Mouse (Mus musculus) A20 (cell line): ENCODE data around the gene Ckap4.
"Not testable (repeated sequence)": the region's sequence is repeated elsewhere in the genome, so short reads cannot be mapped to it uniquely, and the experiment has no call there.

Experiments
- DNase-seq: peaks from one replicate; pipeline ENCODE4 v3.0.0-alpha.2; 2011; ENCODE audit warnings: low read depth, low spot score

Gene Ckap4

DNA sequence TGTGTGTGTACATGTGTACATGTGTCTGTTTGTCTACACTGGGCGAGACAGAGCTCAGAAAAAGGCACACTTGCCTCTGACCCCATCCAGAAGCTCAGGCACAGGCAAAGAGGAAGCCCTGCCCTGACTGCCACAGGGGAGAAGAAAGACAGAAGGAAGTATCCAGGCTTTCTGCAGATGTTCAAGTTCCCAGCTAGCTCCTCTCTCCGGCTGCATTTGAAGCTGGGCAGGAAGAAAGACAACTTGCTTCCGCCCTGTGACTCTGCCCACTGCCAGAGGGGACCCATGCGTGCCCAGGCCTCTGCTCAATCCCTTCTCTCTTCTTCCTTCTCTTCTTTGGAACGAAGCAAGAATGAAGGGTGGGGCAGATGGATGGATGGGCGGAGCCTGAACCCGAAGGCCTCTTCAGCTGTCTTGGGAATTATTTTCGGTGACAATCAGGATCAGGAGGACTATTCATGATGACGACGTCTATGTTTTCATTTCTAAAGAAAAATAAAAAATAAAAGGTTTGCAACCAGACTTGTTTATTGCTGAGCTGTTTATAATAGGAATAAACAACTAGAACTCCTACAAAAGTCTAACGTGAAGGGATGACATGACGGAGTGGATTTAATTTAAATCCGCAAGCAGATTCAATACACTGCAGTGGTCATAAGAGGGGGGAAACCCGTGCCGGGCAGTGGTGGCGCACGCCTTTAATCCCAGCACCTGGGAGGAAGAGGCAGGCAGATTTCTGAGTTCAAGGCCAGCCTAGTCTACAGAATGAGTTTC lies 15.5 kb upstream of the Ckap4 start:
- no peak for DNase-seq

DNA sequence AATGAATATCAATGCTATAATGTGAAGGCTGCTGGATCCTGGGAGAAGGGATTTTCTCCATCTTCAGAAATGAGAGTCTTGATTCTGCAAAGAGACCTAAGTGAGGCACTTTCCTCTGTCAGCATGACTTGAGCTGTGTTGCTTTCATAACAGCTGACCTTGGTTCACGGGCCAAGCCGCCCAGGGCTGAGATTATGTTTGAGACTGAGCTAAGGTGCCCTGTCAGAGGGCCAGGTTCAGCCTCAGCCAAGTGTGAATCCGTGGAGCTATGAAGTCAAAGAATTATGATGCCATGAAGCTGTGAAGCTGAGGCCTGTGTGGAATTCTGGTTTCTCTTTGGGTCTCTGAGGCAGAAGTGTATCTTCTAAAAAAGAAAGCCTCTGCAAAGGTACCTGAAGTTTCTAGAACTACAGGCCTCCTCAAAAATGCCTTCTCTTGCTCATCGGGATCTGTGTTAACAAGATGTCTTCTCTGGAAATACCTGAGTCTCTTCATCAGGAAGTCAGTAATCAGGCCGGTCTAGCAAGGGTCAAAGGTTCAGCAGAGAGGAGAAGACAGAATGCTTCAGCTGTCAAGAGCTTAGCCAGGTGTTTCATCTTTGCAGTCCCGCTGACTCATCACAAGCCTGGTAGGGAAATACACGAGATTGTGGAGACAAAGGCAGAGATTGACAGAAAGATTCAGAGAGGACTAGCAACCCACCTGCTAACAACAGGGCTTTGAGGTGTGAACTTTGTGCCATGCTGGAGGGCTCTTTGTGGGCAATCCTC lies 11.2 kb upstream of the Ckap4 start:
- peak; percentile 82 for DNase-seq

DNA sequence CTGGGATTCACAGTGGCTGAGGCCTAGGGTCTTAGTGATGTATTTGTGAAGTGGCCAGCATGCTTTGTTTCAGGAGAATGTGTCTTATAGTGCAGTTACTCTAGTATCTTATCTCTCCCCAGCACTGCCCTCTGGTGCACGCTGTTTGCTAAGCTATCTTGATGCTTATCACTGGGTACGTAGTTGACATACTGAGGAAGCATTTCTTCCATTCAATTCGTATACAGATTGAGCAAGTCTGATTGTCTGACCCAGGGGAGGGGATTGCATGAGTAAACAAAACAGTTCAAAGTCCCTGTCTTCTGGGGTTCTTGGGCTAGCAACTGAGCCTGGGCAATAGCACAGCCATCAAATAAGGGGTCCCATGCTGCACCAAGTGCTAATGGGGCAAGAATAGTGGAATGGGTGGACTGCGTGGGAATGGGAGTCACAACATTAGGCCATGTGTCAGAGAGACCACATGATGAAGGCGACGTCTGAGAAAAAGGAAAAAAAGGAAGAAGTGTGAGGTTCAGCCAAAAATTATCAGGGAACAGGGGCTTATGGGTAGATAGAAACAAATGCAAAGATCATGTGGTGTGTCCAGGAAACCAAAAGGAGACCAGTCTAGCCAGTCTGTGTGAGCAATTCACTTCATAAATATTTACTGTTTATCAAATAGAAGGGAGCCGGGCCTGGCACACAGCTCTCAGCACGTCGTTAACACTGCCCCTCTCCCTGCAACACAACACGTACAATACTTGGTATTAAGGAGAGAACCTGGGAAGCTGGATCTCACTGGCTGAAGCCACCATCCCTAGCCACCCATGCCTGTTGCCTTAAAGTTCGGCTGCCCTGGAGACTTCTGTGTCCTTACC lies 9.2 kb upstream of the Ckap4 start:
- DNase-seq, result no peak

DNA sequence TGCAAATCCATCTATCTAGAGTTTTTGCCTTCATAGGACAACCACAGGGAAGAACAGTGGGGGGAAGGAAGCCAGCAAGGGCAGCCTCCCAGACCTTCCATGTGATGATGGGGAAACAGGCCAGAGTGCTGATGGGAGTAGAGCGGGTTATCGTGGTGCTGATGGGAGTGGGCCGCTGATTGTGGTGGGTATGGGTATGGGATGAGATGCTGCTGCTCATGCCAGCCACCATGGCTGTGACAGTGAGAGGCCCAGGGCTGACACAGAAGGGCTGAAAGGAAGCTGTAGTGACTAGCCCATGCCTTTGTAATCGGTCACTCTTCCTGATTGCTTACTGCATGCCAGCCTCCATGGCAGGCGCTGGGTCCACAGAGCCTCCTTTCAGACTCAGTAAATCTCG lies 5.8 kb upstream of the Ckap4 start:
- DNase-seq, result no peak

DNA sequence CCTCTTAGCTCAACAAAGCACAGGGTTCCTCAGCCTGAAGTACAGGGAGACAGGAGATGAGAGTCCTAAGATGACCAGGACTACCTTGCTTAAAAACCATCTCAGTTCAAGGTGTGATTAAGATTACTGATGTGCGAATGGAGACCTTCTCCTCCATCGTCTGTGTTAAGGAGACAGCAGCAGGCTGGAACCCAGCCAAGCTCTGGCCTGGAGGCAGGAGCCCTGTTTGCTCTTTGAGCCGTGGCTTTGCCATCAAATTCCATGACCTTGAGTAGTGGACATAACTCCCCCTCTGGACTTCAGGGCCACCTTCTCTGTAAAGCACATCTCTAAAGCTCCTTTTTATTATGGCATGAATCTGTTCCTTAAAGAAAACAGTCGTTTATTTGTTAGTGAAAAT lies 2.0 kb upstream of the Ckap4 start:
- DNase-seq, result no peak

DNA sequence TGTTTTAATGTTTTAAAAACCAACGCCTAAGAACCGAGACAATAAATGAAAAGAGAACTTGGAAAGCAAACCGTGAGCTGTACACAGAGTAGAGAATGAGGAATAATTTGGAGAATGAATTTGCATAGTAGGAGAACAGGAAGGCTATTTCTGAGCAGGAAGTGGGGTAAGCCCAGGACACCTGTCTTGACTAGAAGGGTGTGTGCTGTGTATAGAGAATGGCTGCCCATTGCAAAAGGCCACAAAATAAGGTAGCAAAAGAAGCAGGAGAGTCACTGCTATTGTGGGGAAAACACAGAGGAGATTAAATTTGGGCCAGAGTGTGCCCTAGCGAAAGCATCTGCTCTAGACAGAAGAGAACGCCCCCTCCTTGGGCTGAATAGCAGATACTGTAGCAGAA lies 1.6 kb upstream of the Ckap4 start:
- peak; percentile 63 for DNase-seq

DNA sequence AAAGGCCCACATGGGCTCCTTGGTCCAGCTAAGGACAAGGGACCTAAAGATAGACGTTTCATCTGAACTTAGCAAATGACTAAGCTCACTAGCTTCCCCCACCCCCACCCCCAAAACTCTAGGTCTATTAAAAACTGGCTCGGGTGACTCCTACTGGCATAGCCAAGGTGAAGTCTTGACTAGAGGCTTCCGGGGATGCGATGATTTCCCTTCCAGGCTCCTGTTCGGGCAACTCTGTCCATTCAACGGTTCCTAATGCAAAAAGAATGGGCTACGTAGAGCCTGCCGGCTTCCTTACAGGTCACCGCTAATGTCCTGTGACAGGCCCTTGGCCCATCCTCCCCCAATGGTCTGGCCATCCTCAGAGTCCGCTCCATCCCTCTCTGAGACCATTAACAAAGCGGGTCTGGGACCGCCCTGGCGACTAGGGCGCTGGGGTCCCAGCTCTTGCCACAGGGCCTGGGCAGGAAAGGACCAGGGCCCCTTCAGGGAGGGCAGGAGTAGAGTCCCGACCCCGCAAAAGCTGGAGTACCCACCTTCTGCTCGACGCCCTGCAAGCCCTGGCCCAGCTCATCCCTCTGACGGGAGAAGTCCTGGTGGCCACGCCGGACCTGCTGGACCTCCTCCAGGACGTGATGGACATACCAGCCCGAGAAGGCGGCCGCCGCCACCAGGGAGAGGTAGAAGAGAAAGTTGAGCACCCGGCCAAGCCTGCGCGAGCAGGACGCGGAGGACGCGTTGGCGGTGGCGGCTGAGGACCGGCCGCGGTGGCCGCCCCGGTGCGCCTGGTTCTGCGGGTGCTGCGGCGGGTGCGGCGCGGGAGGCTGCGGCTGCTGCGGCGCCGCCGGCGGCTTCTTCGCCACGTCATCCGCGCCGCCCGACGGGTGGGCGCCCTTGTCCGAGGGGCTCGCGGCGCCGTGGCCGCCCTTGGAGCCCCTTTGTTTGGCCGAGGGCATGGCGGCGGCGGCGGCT lies 665 bp downstream of the Ckap4 start:
- no peak for DNase-seq

DNA sequence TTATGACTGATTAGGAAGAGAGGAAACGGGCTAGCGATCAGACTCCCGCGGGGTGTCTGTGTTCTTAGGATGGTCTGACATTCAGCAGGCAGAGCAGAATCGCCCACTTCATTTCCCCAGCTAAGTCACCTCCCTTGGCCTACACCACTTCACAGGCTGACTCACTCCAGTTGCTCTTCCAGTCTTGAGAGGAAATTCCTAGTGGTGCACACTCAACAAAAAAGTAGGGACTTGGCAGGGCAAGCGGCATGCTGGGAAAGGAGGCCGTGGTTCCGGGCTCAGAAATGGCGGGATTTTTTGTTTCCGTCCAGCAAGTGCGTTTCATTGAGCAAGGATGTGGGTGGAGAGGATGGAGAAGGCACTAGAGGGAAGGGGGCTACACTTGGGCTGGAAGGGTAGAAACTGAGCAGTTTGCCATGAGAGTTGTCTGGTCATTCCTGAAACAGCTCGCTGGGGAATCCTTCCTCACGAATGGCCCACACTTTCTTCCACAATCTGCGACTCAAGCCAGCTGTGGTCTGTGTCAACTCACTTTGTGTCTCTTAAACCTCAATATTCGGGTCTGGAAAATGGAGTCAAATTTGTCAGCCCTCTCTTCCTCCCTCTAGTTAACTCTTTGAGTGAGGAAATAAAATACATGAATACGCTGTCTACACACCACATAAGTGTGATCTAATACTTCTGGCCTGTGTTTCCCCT lies 1.5 kb downstream of the Ckap4 start:
- DNase-seq, result no peak

DNA sequence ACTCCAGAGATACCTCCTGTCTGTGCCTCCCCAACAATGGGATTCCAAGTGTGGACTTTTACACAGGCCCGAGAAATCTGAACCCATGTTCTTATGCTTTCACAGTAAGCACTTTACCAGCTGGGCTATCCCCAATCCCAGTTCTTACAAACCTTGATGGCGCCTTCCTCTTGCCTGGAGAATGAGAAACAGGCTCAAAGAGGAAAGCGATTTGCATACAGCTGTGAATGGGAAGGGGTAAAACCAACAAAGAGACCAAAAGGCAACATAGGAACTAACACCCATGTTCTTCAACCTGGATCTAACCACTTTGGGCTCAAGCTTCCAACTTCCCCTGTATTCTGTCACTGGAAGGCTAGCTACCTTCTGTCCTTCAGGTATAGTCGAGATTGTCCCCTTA lies 2.3 kb downstream of the Ckap4 start:
- no peak for DNase-seq

DNA sequence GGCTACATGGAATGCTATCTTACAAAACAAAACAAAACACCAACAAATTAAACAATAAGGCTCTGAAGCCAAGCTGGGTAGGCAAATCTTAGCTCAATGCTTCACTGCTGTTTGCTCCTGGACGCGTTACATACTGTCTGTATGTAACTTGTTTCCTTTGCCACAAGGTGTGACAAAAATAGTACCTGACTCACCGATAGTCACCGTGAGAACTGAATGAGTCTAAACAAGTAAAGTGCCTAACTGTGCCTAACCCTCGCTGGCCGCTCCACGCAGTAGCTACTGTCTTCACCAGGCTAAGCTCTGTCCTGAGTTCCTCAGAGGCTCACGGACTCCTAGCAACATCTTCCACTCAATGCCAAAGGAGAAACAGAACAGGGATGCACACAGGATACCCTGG lies 3.5 kb downstream of the Ckap4 start:
- DNase-seq, result no peak

DNA sequence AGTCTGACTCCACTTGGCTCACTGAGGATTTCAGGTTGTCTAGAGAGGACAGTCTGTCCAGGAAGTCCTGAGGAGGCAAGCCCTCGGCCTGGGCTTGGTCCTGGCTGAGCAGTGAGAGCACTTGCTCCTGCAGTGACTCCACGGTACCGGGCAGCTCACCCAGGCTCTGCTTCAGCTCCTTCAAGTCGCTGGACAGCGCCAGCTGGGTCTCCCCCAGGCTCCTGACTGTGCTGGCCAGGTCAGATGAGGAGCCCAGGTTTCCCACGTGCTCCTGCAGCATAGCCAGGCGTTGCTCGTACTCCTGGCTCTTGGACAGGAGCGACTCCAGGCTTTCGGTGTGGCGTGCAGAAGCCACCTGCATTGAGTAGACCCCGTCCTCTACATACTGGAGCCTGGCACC lies 6.2 kb downstream of the Ckap4 start:
- no peak for DNase-seq

DNA sequence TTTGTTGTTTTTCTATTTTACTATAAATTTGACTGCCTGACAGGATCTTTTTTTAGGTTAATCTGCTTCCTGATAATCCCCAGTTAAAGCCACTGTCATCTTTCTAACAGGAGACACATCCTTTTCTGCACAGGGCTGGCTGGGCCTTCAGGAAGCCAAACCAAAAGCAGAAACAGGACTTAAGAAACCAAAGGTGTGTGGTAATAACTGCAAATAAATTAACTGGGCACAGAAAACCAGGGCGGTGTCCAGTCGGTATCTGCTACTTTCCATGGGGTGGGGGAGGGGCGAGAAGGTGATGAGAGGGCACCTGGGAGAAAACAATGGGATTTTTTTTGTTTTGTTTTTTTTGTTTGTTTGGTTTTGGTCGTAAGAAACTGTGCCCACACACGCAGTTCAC lies 6.8 kb downstream of the Ckap4 start:
- no peak for DNase-seq

DNA sequence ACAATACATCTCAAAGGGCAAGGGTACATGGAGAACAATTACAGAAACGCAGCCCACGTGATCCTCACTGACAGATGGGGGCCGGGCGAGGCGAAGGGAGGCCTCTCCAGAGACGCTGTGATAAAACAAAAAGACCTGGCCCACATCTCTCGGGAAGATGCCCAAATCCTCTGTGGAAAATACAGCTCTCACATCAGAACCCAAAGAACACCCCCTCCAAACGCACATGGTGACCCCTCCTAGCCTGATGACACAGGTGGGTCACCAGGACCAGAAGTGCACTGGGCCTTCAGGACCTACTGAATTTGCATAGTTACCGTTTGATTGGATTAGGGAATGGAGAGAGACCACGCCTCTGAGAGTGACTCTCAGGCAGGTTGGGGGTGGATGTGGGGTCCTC lies 7.4 kb downstream of the Ckap4 start:
- no peak for DNase-seq

DNA sequence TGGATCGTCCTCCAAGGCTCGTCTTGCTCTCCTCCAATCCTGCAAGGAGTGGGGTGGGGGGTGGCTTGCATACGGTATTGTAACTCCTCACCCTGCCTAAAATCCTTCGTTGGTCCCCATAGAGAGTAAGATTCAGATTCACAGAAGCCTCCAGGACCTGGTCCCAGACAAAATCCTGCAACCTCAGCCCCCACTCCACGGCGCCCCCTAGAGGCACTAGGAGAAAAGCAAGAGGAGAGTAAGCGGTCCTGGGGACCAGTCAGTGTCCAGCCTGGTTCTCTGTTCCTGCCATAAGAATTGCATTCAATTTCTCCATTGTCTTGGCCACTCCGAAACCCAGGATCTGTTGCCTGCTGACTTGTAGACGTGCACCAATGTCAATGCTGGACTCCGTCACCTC lies 10.2 kb downstream of the Ckap4 start:
- DNase-seq, result no peak

DNA sequence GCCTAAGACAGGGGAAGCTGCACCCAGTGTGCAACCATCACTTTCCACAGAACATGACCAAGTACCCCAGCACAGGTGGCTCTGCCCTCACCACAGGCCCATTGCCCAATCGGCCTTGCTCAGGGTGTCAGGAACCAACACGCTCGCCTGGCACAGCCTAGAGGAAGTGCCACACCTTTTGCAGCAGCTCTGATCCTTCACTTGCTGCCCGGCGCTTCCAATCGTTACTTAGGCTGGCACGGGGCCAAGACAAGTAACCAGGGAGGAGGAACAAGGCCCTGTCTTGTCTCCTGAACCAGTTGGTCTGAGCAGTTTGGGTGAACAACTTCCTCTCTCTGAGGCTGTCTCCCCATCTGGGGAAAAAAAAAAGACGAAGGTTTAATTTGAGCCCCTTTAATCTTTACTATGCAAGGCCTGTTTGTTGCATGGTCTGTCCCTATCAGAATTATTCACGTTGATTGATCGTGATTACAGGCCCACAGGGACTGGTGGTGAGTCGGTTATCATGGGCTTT lies 17.4 kb downstream of the Ckap4 start:
- peak; percentile 51 for DNase-seq

DNA sequence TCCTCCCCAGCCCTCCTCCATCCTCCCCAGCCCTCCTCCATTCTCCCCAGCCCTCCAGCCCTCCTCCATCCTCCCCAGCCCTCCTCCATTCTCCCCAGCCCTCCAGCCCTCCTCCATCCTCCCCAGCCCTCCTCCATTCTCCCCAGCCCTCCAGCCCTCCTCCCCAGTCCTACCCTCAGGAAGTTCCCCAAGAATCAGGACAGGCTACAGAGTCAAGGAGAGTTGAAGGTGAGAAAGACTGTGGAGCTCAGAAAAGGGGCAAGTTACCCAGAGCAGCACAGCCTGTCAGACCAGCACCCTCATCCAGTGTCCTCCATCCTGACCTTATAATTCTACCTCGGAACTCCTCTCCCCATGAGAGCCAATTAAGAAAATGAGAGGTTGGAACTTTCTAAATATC lies 17.9 kb downstream of the Ckap4 start:
- not testable (repeated sequence) for DNase-seq

DNA sequence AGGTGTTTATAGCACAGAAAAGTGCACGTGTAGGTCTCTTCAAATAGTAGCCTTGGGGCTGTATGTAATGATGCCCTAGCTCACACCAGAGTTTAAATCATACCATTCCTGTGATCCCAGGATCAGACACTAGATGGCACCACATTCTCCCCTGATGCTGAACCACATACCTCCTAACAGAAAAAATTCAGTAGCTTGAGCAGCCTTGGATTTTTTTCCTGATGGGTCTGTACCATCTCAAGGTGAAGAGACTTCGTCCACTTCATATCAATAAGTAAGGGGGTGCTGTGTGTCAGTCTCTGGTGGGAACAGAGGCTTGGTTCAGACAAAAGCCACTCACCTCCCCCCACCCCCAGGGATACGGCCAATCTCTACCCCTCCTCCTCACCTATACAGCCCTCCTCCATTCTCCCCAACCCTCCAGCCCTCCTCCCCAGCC lies 18.3 kb downstream of the Ckap4 start:
- peak; percentile 80 for DNase-seq

DNA sequence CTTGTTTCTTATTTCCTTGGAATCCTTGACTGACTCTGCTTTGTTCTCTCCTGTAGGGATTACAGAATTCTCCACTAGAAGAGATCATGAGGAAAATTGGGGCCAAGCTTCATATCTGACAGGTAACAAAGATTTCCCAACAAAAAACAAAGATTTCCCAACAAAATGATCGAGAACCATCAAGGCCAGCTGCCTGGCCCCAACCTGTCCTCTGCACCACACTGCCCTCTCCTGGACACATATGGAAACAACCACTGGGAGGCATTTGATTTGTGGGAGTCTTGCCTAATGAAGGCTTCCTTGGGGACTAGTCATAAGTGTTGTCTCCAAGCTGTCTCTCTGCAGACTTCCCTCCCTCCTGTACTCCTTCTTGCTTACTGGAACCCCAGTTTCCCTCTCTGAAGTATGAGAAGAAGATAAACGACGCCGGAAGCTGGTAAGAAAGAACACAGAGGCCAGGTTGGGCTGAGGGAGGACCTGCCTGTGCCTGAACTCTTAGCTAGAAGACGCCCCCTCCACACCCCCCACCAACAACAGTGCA lies 19.8 kb downstream of the Ckap4 start:
- DNase-seq, result peak; percentile 60

DNA sequence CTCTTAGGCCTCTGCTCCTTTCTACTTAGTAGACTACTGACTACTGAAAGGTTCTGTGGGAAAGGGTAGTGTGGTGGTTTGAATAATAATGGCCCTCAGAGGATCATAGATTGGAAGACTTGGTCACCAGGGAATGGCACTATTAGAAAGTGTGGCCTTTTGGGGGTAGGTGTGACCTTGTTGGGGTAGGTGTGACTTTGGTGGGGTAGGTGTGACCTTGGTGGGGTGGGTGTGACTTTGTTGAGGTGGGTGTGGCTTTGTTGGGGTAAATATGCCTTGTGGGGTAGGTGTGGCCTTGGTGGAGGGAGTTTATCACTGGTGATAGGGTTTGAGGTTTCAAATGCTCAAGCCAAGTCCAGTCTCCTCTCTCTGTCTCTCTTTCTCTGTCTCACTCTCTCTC lies 21.1 kb downstream of the Ckap4 start:
- no peak for DNase-seq

DNA sequence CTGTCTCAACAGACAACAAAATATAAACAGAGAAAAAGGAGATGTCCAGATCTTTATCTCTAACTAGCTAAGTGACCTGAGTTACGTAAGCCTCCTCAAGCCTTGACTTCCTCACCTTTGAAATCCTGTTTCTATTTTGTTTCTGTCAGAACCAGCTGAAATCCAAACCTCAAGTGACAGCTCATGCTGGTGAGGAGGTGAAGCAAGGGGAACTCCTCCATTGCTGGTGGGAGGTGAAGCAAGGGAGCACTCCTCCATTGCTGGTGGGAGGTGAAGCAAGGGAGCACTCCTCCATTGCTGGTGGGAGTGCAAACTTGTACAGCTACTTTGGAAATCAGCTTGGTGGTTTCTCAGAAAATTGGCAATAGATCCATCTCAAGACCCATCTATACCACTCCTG lies 25.3 kb downstream of the Ckap4 start:
- DNase-seq, result no peak
